Mouse (Mus musculus) forebrain, embryonic 11.5 days (tissue): ENCODE results near the gene Sh3pxd2a. TPM values are rescaled to one million over a fixed set of nuclear protein-coding genes. Genes with fewer than 3 reads are reported as not detected.
A peak's percentile ranks its signal among the peaks of the same experiment; 100 is the strongest.

Experiments
- ATAC-seq: fragments of 200-750 bp; cut with Nextera tagmentation; replicated peaks from 2 replicates; pipeline ENCODE4 v1.8.0; 2017; ENCODE audit warnings: moderate TSS enrichment; ENCODE audit not compliant: low FRiP score
- DNase-seq: peaks from one replicate; pipeline ENCODE4 v3.0.0-alpha.2; 2017; ENCODE audit warnings: low spot score
- H3K27ac ChIP-seq: fragments of 300-500 bp; sonication (generic); 2 replicates; pipeline ENCODE4 v1.5.1; 2014; ENCODE audit warnings: low read depth, low read length
- H3K27me3 ChIP-seq: fragments of 300-500 bp; sonication (generic); 2 replicates; pipeline ENCODE4 v1.6.1; 2014; ENCODE audit warnings: mild to moderate bottlenecking, low read length, mixed read lengths; ENCODE audit not compliant: control insufficient read depth, insufficient read depth
- H3K36me3 ChIP-seq: fragments of 300-500 bp; sonication (generic); 2 replicates; pipeline ENCODE4 v1.6.1; 2014; ENCODE audit warnings: mild to moderate bottlenecking, low read length, moderate library complexity, mixed read lengths; ENCODE audit not compliant: control insufficient read depth, insufficient read depth
- H3K4me1 ChIP-seq: fragments of 300-500 bp; sonication (generic); replicated peaks from 2 replicates; pipeline ENCODE4 v1.6.1; 2014; ENCODE audit warnings: low read length, mixed read lengths; ENCODE audit not compliant: control insufficient read depth, insufficient read depth
- H3K4me2 ChIP-seq: fragments of 300-500 bp; sonication (generic); 2 replicates; pipeline ENCODE4 v1.6.1; 2014; ENCODE audit warnings: low read depth, mild to moderate bottlenecking, low read length, moderate library complexity, mixed read lengths; ENCODE audit not compliant: severe bottlenecking
- H3K4me3 ChIP-seq: fragments of 300-500 bp; sonication (generic); 2 replicates; pipeline ENCODE4 v1.5.1; 2014; ENCODE audit warnings: low read depth, low read length
- H3K9ac ChIP-seq: fragments of 300-500 bp; sonication (generic); 2 replicates; pipeline ENCODE4 v1.6.1; 2014; ENCODE audit warnings: low read length
- H3K9me3 ChIP-seq: fragments of 300-500 bp; sonication (generic); 2 replicates; pipeline ENCODE4 v1.6.1; 2016; ENCODE audit warnings: low read length, mixed read lengths; ENCODE audit not compliant: control insufficient read depth
- WGBS: fragments of 180-500 bp; shearing (Covaris S2); extraction: QIAGEN DNeasy Blood & Tissue Kit; methylation state at CpG from one replicate; pipeline ENCODE4 v1.1.7; 2014; 5-methylcytosine and 5-hydroxymethylcytosine counted together
- polyA plus RNA-seq: library from polyadenylated mRNA; unstranded; fragments of >200 nt; fragmentation: Nextera tagmentation; extraction: Ambion mirVana; gene quantifications from 2 replicates; pipeline ENCODE4 v1.2.1, GENCODE M21; 2014

Sh3pxd2a gene
- polyA plus RNA-seq, 1 experiment from 2014 or later: 5.2 TPM

DNA sequence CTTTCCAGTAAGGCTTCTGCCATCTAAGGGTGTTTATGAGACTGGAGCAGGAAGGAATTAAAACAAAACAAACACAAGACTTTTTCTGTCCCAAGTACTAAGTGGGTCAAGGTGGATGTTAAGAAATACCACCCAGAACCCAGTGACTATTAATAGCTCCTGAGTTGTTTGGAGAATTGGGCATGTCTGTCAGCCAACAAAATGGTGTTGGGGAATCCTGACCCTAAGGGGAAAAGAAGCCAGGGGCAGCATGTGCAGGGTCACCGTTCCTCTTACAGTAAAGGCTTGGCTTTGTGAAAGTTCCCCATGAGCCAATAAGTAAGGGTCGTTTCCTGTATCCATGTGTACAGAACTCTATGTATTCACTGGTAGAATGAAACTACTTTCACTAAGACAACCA is 209.2 kb downstream of the Sh3pxd2a start:
- H3K9ac ChIP-seq: no peak overlapping the region
- H3K4me2 ChIP-seq: no peak overlapping the region
- ATAC-seq (no peak), DNase-seq (no peak)
- no peak overlapping the region for H3K27ac ChIP-seq
- no peaks in the 10 kb centered on the region for H3K36me3 ChIP-seq
- H3K27me3 ChIP-seq: peaks cover 23% of the 10 kb centered on the region
- H3K4me3 ChIP-seq: no peak overlapping the region
- H3K9me3 ChIP-seq: no peaks in the 10 kb centered on the region
- 76% methylated on average over 2 of the region's 2 CpGs for WGBS
- H3K4me1 ChIP-seq: peaks cover 5% of the 10 kb centered on the region; the same call in 1 of the 2 replicates

DNA sequence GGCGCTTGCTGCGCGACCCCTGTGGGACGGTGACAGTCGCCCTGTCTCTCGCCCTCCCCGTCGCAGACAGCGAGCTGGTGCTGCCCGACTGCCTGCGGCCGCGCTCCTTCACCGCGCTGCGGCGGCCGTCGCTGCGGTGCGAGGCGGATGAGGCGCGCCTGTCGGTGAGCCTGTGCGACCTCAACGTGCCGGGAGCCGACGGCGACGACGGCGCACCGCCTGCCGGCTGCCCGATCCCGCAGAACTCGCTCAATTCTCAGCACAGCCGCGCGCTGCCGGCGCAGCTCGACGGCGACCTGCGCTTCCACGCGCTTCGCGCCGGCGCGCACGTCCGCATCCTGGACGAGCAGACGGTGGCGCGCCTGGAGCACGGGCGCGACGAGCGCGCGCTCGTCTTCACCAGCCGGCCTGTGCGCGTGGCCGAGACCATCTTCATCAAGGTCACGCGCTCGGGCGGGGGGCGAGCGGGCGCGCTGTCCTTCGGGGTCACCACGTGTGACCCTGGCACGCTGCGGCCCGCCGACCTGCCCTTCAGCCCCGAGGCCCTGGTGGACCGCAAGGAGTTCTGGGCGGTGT is 211.1 kb downstream of the Sh3pxd2a start:
- peak overlapping the region; percentile 53 for H3K4me2 ChIP-seq
- WGBS: 4% methylated on average over 87 of the region's 90 CpGs
- peaks cover 5% of the 10 kb centered on the region; the same call in 1 of the 2 replicates for H3K4me1 ChIP-seq
- ATAC-seq: no peak
- no peaks in the 10 kb centered on the region for H3K36me3 ChIP-seq
- no peaks in the 10 kb centered on the region for H3K9me3 ChIP-seq
- H3K4me3 ChIP-seq: peak overlapping the region; percentile 30
- DNase-seq: peak; percentile 64
- H3K27me3 ChIP-seq: peaks cover 23% of the 10 kb centered on the region
- H3K9ac ChIP-seq: no peak overlapping the region; the same call in 1 of the 2 replicates
- H3K27ac ChIP-seq: no peak overlapping the region

DNA sequence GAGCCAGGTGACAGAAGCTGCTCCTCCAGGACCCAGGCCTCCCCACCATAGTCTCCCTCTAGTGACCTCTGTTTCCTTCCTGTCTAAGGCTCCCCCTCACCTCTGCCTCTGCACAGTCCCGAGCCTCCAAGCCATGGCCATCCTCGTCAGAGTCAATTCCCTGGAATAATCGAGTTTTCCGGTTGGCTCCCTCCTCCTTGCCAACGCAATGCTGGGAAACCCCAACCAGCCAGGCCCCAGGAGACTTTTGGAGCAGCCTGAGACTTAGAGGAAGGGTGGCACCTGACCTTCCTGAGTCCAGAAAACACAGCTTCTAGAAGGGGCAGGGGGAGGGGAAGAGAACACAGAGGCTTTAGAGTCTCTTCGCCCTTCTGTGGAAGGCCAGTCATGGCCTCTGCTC is 213.3 kb downstream of the Sh3pxd2a start:
- Histone ChIP-seq H3K4me3 (no peak overlapping the region), H3K4me2 (no peak overlapping the region), H3K27ac (no peak overlapping the region), H3K27me3 (peaks cover 23% of the 10 kb centered on the region), H3K4me1 (peaks cover 5% of the 10 kb centered on the region; the same call in 1 of the 2 replicates), H3K36me3 (no peaks in the 10 kb centered on the region), H3K9ac (no peak overlapping the region), H3K9me3 (no peaks in the 10 kb centered on the region)
- ATAC-seq (0 out of 2 replicates have a peak, but pooled peaks have one; percentile 39), DNase-seq (no peak)
- WGBS: 30% methylated on average over 6 of the region's 6 CpGs

DNA sequence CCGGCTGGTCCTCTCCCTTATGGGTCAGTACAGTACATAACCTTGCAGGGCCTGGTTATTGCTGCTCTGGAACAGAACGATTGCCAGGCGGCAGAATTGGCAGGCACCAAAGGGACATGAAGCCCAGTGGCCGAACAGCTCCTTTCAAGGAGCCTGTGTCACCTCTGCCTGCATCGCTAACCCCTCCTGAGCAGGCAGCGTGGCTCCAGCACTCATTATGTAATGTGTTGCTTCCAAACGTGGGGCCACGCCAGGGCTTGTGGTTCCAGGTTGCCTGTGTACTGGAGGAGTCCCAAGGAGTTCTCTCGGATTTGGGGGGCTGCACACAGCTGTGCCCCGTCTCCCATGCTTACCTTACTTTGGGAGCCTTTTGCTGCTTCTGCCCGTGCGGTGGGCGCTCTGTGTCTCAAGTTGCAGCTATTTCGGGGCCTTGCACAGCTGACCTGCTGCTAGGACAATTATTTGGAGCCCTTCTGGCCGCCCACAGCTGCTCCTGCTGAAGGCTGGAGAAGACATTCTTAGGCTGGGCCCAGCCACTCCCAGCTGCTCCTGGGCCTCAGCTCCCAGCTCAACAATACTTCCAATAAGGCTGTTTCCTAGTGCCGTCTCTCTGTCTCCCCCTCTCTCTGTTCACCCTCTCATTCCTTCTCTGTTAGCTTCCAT is 215.2 kb downstream of the Sh3pxd2a start:
- Histone ChIP-seq H3K4me1 (peaks cover 5% of the 10 kb centered on the region; the same call in 1 of the 2 replicates), H3K4me2 (no peak overlapping the region), H3K27me3 (peaks cover 20% of the 10 kb centered on the region), H3K27ac (no peak overlapping the region), H3K36me3 (no peaks in the 10 kb centered on the region), H3K4me3 (no peak overlapping the region), H3K9me3 (no peaks in the 10 kb centered on the region), H3K9ac (no peak overlapping the region)
- ATAC-seq: no peak
- 78% methylated on average over 16 of the region's 16 CpGs for WGBS
- no peak for DNase-seq

DNA sequence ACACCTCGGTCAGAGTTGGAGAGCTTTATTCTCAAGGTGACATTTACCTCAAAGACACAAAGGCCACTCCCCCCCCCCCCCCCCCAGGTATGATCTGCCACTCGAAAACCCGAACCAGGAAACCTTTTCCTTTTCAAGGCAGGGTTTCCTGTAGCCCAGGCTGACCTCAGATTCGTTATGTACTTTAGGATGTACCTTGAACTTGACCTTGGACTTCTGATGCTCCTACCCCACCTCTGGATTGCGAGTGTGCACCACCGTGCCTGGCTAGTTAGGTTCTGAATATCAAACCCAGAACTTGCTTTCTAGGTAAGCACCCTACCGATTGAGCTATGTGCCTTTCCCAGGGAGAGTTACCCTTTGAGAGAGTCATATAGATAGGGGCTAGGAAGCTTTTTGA is 215.9 kb downstream of the Sh3pxd2a start:
- H3K27ac ChIP-seq: no peak overlapping the region
- H3K4me2 ChIP-seq: no peak overlapping the region
- no peak overlapping the region for H3K9ac ChIP-seq
- H3K4me1 ChIP-seq: peaks cover 7% of the 10 kb centered on the region; the same call in 1 of the 2 replicates
- no peak for ATAC-seq
- no peaks in the 10 kb centered on the region for H3K9me3 ChIP-seq
- no peak overlapping the region for H3K4me3 ChIP-seq
- WGBS: 80% methylated on average over 7 of the region's 7 CpGs
- no peaks in the 10 kb centered on the region for H3K36me3 ChIP-seq
- no peak for DNase-seq
- peaks cover 12% of the 10 kb centered on the region for H3K27me3 ChIP-seq

DNA sequence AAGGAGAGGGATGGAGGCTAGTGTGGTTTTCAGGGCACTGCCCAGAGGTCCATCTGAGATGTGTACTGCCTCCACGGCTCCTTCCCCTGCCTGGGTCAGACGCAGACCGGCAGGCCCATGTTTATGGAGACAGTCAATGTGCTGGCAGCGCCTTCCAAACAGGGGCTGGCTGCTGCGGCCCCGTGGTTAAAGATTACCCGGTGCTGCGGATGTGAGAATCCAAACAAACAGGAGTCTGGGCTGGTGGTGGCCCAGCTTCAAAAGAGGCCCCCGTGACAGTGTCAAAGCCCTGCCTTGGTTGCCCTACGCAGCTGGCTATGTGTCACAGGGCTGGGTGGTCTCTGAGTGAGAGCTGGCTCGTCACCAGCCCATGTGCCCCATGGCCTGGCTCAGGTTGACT is 216.4 kb downstream of the Sh3pxd2a start:
- Histone ChIP-seq H3K4me3 (no peak overlapping the region), H3K27me3 (peaks cover 7% of the 10 kb centered on the region), H3K9ac (no peak overlapping the region), H3K4me1 (peaks cover 2% of the 10 kb centered on the region; the same call in 1 of the 2 replicates), H3K9me3 (no peaks in the 10 kb centered on the region), H3K27ac (no peak overlapping the region), H3K4me2 (no peak overlapping the region), H3K36me3 (no peaks in the 10 kb centered on the region)
- ATAC-seq (no peak), DNase-seq (no peak)
- WGBS: 79% methylated on average over 11 of the region's 11 CpGs

DNA sequence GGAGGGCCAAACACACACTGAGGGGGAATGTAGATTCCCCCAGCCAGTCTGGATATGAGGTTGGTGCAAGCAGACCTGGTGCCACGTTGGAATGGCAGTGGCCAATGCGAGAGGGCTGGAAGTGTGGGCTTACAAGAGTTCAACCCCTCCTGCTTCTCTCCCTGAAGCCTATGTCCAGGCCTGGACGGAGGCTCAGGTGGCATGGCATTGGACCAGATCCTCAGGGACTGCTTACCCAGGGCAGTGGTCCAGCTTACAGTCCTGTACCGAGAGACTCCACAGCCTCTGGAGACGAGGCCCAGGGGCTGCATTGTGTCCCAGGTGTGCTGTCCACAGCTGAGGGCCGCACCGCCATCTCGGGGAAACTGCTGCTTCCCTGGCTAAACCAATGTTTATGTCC is 218.7 kb downstream of the Sh3pxd2a start:
- Histone ChIP-seq H3K4me2 (no peak overlapping the region), H3K4me3 (no peak overlapping the region), H3K9ac (no peak overlapping the region), H3K9me3 (no peaks in the 10 kb centered on the region), H3K4me1 (0 out of 2 replicates have a peak, but pooled peaks cover 2% of the 10 kb centered on the region), H3K27me3 (no peaks in the 10 kb centered on the region), H3K36me3 (no peaks in the 10 kb centered on the region), H3K27ac (no peak overlapping the region)
- WGBS: 87% methylated on average over 8 of the region's 8 CpGs
- ATAC-seq (no peak), DNase-seq (no peak)

DNA sequence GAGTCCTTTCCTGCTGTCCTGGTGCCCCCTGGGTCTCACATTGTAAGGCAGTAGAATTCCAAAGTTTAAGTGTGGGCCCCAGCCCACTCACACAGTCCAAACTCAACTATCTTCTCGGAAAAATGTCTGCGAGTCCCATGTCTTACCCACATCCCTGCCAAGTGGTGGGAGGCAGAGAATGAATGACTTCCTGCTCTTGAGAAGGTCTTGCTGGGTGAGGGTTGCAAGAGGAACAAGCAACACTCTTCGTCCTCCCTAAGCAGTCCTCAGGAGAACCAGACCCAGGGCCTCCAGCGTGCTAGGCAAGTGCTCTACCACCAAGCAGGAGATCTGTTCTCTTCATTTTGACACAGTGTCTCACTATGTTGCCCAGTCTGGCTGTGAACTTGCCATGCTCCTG is 222.0 kb downstream of the Sh3pxd2a start:
- 0 out of 2 replicates have a peak, but pooled peaks cover 2% of the 10 kb centered on the region for H3K4me1 ChIP-seq
- WGBS: 90% methylated on average over 4 of the region's 4 CpGs
- DNase-seq (no peak), ATAC-seq (no peak)
- H3K27me3 ChIP-seq: no peaks in the 10 kb centered on the region
- no peaks in the 10 kb centered on the region for H3K9me3 ChIP-seq
- no peaks in the 10 kb centered on the region for H3K36me3 ChIP-seq
- no peak overlapping the region for H3K9ac ChIP-seq
- no peak overlapping the region for H3K4me2 ChIP-seq
- H3K4me3 ChIP-seq: no peak overlapping the region
- no peak overlapping the region for H3K27ac ChIP-seq
